Mouse (Mus musculus) liver, embryonic 14.5 days (tissue): ENCODE measurements around the gene Olfr1137.

Experiments
- CTCF ChIP-seq: IDR thresholded peaks from 2 replicates; pipeline ENCODE4 v1.5.1; 2016; ENCODE audit warnings: antibody characterized with exemption, low read depth, control low read depth
- EP300 ChIP-seq: IDR thresholded peaks from 2 replicates; pipeline ENCODE4 v1.6.1; 2016; ENCODE audit warnings: antibody characterized with exemption, low read depth

DNA sequence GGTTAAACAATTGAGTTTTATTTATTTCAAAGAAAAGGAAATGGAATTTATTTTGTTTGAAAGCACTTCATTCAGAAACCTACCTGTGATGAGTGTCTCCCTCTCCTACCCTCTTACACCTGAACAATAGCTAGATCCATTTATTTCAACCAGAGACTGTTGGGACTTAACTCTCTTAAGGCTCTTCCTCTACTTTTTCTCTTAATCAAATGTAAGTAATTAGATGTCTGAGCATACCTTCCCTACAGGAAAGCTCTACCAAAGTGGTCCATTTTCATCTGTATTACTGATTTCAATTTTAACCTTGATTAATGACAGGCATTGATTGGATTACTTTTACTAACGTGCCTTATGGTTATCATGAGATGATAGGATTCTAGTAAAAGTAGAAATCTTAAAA is 26.9 kb upstream of the Olfr1137 start, which contains the start of gene Olfr1138:
- TF ChIP-seq EP300 (no peak), CTCF (no peak)
